ENCODE assay signal across 19 mouse cellular contexts in the genomic region with DNA sequence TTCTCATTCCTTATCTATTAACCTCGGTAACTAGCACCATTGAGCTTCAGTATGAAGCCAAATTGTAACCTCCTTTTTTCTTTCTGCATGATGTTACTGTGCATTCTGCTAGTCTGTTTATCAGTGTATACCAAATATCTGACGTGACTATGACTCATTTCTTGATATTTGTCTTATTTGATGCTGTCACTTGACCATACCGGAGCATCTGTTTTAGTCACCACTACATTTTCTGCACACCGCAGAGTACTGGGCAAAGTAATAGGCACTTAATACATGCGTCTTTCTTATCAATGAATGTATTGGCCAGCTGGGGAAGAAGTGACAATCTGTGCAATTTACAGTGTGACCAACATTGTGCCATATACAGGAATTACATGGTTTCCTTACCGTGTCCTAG.
DNase-seq lines count a peak whose midpoint lies in the region; ATAC-seq and TF ChIP-seq lines count a peak whose summit lies in the region.
"Had no signal": no experiment of that assay in that cellular context is flagged by ENCODE, and none has a peak within 500 bp of the region (broad histone marks: within the 10 kb centered on the region; RNA-seq: fewer than 3 reads in every experiment).

No protein-coding gene starts in this region.

- DNase-seq in gastrocnemius, adult 2 months, result no peak
- DNase-seq in gastrocnemius, adult 18-20 months (ENCODE audit: low spot score), result no peak
- no peak for DNase-seq in spleen, adult 2 months (ENCODE audit: low read depth in 1 of 2, low spot score in 2 of 2)
- DNase-seq in spleen, postnatal 36 days (ENCODE audit: low spot score in 2 of 2), result no peak
- DNase-seq in induced T-regulatory cell, adult 2 months (ENCODE audit: low read depth), result peak; percentile 86
- DNase-seq in thymus, postnatal 10 days (ENCODE audit: low spot score in 2 of 2), result no peak
- DNase-seq: adrenal gland, adult 2 months; adrenal gland, postnatal 25 days; B cell, adult 2 months; cerebellum, adult 2 months; cerebellum, postnatal 10 days; gastrocnemius, postnatal 14 days; kidney, adult 11 months had no signal

- intact Hi-C loops in gastrocnemius, adult 2 months (cut with DNase I), result no loop called here

- 88% methylated on average over 6 of the region's 6 CpGs for WGBS in spleen, adult 2 months

- H3K4me1 ChIP-seq in spleen, adult 2 months (ENCODE audit: control insufficient read depth, insufficient read depth, insufficient read length), result peaks cover 5% of the 10 kb centered on the region
- H3K4me1 ChIP-seq: forebrain, embryonic 10.5 days; hindbrain, embryonic 15.5 days had no signal

- no peak overlapping the region for H3K4me3 ChIP-seq in gastrocnemius, adult 2 months
- H3K4me3 ChIP-seq in spleen, adult 2 months (ENCODE audit: extremely low read depth, insufficient read depth, insufficient read length), result no peak overlapping the region
- H3K4me3 ChIP-seq: embryonic facial prominence, embryonic 10.5 days; erythroblast, embryonic 14.5 days; forebrain, embryonic 10.5 days; hindbrain, embryonic 15.5 days had no signal

- no peak for TF ChIP-seq POLR2A in spleen, adult 2 months (IDR thresholded peaks at IDR 0.05; ENCODE audit: low read depth, low read length)

- no peaks in the 10 kb centered on the region for H3K27me3 ChIP-seq in spleen, adult 2 months (ENCODE audit: control insufficient read depth, insufficient read depth, low read length)
- H3K27me3 ChIP-seq: hindbrain, embryonic 15.5 days had no signal

- no peak for ATAC-seq in erythroblast, adult 5-6 weeks (replicated peaks; ENCODE audit: low FRiP score, poor library complexity, severe bottlenecking)
- ATAC-seq: forebrain, embryonic 14.5 days had no signal

- TF ChIP-seq CTCF in gastrocnemius, adult 2 months (IDR thresholded peaks at IDR 0.05), result no peak
- no peak for TF ChIP-seq CTCF in spleen, adult 2 months (IDR thresholded peaks at IDR 0.05; ENCODE audit: extremely low read depth, insufficient read depth, insufficient read length, insufficient replicate concordance)

- H3K36me3 ChIP-seq in spleen, adult 2 months (ENCODE audit: control insufficient read depth, insufficient read depth, low read length), result no peaks in the 10 kb centered on the region
- H3K36me3 ChIP-seq: embryonic facial prominence, embryonic 10.5 days; forebrain, embryonic 10.5 days; hindbrain, embryonic 15.5 days had no signal

- H3K27ac ChIP-seq in gastrocnemius, adult 2 months, result peak overlapping the region; percentile 63; the same call in 1 of the 2 replicates
- peak overlapping the region; percentile 92; the same call in 1 of the 2 replicates for H3K27ac ChIP-seq in spleen, adult 2 months (ENCODE audit: insufficient read depth, low read length)
- H3K27ac ChIP-seq: embryonic facial prominence, embryonic 10.5 days; forebrain, embryonic 10.5 days; hindbrain, embryonic 15.5 days had no signal
